Mouse (Mus musculus): Measurements from ENCODE around the gene Rhno1. TPM values are rescaled to one million over a fixed set of nuclear protein-coding genes. Genes with fewer than 3 reads are reported as not detected.
A peak's percentile ranks its signal among the peaks of the same experiment; 100 is the strongest.

Gene Rhno1
- polyA plus RNA-seq, 1 experiment from 2014 or later = 78.6 TPM

- Histone ChIP-seq H3K4me1 (no peaks in the 10 kb centered on the region), H3K9me3 (replicated peaks) (no peaks in the 10 kb centered on the region), H3K4me3 (no peak overlapping the region), H3K4me2 (no peak overlapping the region), H3K36me3 (no peaks in the 10 kb centered on the region), H3K27ac (no peak overlapping the region), H3K27me3 (replicated peaks) (no peaks in the 10 kb centered on the region), H3K9ac (no peak overlapping the region)
- WGBS (ENCODE audit: insufficient replicate concordance) = 62% methylated on average over 8 of the region's 8 CpGs
- no peak for ATAC-seq
These were observed 47.1 kb downstream of the Rhno1 start for GRCm38 (mm10) chr6:128315597-128315996.

GRCm38 (mm10) chr6:128314796-128315195 lies 47.9 kb downstream of the Rhno1 start:
- Histone ChIP-seq H3K27ac (no peak overlapping the region), H3K9me3 (replicated peaks) (no peaks in the 10 kb centered on the region), H3K36me3 (no peaks in the 10 kb centered on the region), H3K4me3 (no peak overlapping the region), H3K4me1 (no peaks in the 10 kb centered on the region), H3K4me2 (no peak overlapping the region), H3K9ac (no peak overlapping the region), H3K27me3 (replicated peaks) (no peaks in the 10 kb centered on the region)
- WGBS (ENCODE audit: insufficient replicate concordance) = 71% methylated on average over 6 of the region's 6 CpGs
- ATAC-seq = no peak

GRCm38 (mm10) chr6:128308311-128308710 lies 54.4 kb downstream of the Rhno1 start:
- Histone ChIP-seq H3K4me3 (no peak overlapping the region), H3K27me3 (replicated peaks) (0 out of 2 replicates have a peak, but pooled peaks cover 5% of the 10 kb centered on the region), H3K4me2 (no peak overlapping the region), H3K27ac (no peak overlapping the region), H3K36me3 (no peaks in the 10 kb centered on the region), H3K9ac (no peak overlapping the region), H3K4me1 (no peaks in the 10 kb centered on the region), H3K9me3 (replicated peaks) (no peaks in the 10 kb centered on the region)
- WGBS (ENCODE audit: insufficient replicate concordance) = 23% methylated on average over 4 of the region's 4 CpGs
- peak; percentile 42 for ATAC-seq

Other genes starting within 250 kb of the Rhno1 start
- 23.3 and 26.4 TPM in 2 replicates for gene Tspan9, start 219.3 kb downstream of the Rhno1 start, polyA plus RNA-seq (2016; fragmentation: Nextera tagmentation; extraction: Ambion mirVana)
- gene Tead4, start 62.1 kb downstream of the Rhno1 start, polyA plus RNA-seq (2016; fragmentation: Nextera tagmentation; extraction: Ambion mirVana) = 1.1 and 1.7 TPM in 2 replicates
- 4.7 and 4.8 TPM in 2 replicates for gene Tulp3, start 7.1 kb downstream of the Rhno1 start, polyA plus RNA-seq (2016; fragmentation: Nextera tagmentation; extraction: Ambion mirVana)
- gene Foxm1, start 56 bp upstream of the Rhno1 start, polyA plus RNA-seq (2016; fragmentation: Nextera tagmentation; extraction: Ambion mirVana) = 24.5 and 26.6 TPM in 2 replicates
- gene Tex52, start 12.5 kb upstream of the Rhno1 start, polyA plus RNA-seq (2016; fragmentation: Nextera tagmentation; extraction: Ambion mirVana) = not detected in 2 replicates
- not detected in 2 replicates for gene Gm44596, start 12.6 kb upstream of the Rhno1 start, polyA plus RNA-seq (2016; fragmentation: Nextera tagmentation; extraction: Ambion mirVana)
- gene Nrip2, start 36.4 kb upstream of the Rhno1 start, polyA plus RNA-seq (2016; fragmentation: Nextera tagmentation; extraction: Ambion mirVana) = 1.3 and 1.6 TPM in 2 replicates
- gene Itfg2, start 62.0 kb upstream of the Rhno1 start, polyA plus RNA-seq (2016; fragmentation: Nextera tagmentation; extraction: Ambion mirVana) = 18.5 and 20.3 TPM in 2 replicates
- gene Fkbp4, start 75.8 kb upstream of the Rhno1 start, polyA plus RNA-seq (2016; fragmentation: Nextera tagmentation; extraction: Ambion mirVana) = 332 and 346 TPM in 2 replicates
- gene Pzp, start 163.8 kb upstream of the Rhno1 start, polyA plus RNA-seq (2016; fragmentation: Nextera tagmentation; extraction: Ambion mirVana) = 38.6 and 46.3 TPM in 2 replicates
- gene A2ml1, start 218.7 kb upstream of the Rhno1 start, polyA plus RNA-seq (2016; fragmentation: Nextera tagmentation; extraction: Ambion mirVana) = 1.4 and 1.7 TPM in 2 replicates

All from liver, embryonic 12.5 days (tissue).